Mouse (Mus musculus): ENCODE measurements at regions not wholly inside any gene's neighbourhood (a gene's known extent, or its start where the extent isn't known, plus 50 kb on each side); places are given as distances from the start of the nearest gene placed in this dataset.

- TF ChIP-seq CTCF (conservative IDR thresholded peaks at IDR 0.05 in 1 of 2, IDR thresholded peaks at IDR 0.05 in 1 of 2; ENCODE audit: low read depth in 2 of 2, low read length in 2 of 2) (no peak), POLR2A (IDR thresholded peaks at IDR 0.05; ENCODE audit: low read depth, low read length) (no peak)
Observed at GRCm38 (mm10) chr17:45917647-45918046, 114.5 kb downstream of the Vegfa start.

Data from CH12.LX (cell line).